Mouse (Mus musculus): Measurements from ENCODE around the gene Zwint.

GRCm38 (mm10) chr10:72679086-72679485 is 24.4 kb downstream of the Zwint start:
- TF ChIP-seq POLR2A (IDR thresholded peaks at IDR 0.05; ENCODE audit: borderline replicate concordance, control insufficient read depth, low read depth, low read length) (no peak), CTCF (IDR thresholded peaks at IDR 0.05; ENCODE audit: control insufficient read depth, insufficient read depth, low read length) (no peak)

Data from bone marrow, adult 2 months (tissue).